Mouse (Mus musculus): ENCODE measurements around the gene Zfp335.
"Not testable (repeated sequence)": the region's sequence is repeated elsewhere in the genome, so short reads cannot be mapped to it uniquely, and the experiment has no call there.

Gene Zfp335

DNA sequence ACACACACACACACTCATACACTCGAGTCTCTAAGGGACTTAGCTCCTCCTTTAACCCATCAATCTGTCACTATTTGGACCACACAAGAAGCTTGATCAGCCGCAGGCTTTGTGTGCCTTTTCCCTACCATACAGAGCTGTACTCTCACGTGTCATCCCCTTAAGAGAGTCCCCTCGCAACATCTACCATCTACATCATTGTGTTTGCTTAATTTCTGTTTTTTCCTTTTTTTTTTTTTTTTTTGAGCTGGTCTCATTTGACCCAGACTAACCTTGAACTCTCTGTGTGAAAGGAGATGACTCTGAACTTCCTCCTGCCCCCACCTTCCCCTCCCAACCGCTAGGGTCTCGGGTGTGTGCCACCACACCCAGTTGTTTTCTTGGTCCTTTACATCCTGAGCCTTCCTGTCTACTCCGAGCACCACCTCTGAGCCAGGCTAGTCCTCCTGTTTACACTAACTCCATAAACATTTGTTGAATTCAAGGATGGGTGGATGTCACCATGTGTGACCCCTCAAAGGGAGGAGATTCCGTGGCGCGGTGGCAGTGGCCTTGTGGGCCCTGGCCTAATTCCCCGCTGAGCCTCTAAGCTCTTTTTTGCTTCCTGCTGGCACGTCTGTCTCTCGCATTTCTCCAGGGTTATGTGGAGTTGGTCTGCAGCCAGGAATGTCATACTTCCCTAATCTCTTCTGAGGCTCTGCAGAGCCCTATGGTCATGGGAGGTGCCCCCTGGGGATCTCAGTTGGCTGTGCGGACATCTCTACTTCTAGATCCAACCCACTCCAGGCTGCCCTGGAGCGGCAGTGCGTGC, 44.6 kb downstream of the Zfp335 start:
- DNase-seq, result peak in 1 of 2 experiments; percentile 44

DNA sequence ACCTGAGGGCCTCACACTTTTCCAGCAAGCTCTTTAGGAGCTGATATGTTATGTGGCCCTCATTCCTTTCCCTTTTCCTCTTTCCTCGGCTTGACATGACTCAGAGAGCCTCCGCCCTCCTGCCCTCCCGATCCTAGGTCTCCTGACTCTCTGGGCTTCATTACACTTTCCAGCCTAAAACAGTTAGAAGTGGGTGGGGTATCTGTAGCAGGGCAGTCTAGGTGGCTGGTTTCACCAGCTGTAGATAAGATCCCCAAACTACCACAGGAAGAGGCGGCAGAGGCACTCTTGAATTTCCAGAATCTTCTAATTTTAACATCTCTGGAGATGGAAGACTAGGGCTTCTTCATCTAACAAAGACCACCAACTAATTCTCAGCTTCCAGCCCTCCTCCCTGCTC, 47.0 kb downstream of the Zfp335 start:
- no peak for DNase-seq

DNA sequence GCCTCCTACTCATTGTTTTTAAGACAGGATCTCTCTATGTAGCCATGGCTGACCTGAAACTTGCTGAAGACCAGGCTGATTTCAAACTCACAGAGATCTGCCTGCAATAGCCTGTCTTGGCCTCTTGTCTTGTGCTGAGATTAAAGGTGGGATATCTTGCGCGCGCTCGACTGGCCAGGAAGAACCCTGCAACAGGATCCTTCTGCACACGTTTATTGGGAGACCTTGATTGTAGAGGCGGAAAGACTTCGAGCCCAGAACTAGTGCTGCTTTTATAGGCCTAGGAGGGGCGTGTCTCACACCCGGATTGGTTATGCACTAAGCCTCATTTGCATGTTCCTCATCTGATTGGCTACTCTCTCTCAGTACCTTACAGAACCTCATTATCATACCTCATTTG, 48.1 kb downstream of the Zfp335 start:
- DNase-seq, result not testable (repeated sequence)

DNA sequence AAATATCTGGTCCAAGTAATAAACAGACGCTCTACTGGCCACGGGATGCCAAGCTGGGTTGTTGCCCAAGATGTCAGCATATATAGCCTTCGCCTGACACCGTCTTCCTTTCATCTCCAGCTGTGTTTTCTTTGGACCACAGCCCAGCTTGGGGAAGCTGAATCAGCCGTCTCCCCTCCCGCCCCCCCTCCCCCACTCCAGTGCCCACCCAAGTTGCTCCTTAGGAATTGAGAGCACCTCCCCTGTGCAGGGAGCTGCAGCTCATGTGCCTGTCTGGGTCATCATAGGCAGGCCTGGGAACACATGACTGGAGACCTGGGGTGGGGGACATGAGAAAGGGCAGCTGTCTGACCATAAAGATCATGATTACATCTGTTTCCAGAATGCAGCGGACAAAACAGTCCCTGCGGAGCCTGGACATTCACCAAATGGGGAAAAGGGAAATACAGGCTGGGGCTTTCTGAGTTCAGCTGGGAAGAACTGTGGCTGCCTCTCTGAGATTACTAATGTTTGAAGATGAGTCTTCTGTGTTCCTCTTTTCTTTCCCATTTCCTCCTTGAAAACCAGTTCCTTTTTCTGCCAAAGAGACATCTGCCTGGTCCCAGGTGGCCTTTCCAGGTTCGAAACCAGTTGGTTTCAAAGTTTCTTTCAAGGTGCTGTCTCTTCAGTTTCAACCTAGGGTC, 49.2 kb downstream of the Zfp335 start:
- DNase-seq, result no peak

DNA sequence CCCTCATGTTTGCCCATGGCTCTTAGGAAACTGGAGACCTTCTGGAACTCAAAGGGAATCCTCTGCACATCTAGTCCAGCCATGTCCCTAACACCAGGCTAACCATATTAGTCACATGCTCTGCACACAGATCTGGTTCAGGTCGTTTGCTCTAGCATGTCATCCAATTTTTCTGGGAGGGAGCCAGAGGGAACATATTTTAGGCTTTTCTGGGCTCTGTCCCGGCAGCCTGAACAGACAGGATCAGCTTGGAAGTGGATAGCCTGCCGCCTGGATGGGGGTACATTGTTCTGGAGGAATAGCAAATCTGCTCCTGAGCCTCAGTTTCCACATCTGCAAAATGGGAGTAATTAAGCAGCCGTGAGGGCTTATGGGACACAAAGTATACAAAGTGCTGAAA, 50.5 kb downstream of the Zfp335 start:
- no peak for DNase-seq

DNA sequence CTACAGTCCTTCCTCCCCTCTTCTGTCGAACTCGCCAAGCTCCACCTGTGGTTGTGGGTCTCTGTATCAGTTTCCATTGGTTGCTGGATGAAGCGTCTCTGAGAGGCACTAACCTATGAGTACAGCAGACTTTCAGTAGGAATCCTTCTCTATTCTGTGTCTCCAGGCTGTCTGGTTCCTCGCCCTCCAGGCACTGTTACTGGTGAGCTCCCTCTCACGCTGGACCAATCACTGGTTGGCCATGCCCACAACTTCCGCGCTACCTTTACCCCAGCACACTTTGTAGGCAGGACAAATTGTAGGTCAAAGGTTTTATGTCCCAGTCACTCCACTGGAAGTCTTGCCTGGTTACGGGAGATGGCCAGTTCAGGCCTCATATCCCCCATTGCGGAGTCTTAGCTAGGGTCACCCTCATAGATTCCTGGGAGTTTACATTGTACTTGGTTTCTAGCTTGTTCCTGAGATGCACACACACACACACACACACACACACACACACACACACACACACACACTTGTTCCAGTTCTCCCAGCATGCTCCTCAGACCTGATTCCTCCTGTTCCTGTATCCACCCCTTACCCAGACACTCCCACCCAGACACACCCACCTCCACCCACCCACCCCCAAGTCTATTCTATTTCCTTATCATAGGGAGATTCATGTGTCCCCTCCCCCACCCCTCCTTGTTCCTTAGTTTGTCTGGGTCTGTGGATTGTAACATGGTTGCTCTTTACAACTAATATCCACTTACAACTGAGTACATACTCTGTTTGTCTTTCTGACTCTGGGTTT, 51.7 kb downstream of the Zfp335 start:
- no peak for DNase-seq

DNA sequence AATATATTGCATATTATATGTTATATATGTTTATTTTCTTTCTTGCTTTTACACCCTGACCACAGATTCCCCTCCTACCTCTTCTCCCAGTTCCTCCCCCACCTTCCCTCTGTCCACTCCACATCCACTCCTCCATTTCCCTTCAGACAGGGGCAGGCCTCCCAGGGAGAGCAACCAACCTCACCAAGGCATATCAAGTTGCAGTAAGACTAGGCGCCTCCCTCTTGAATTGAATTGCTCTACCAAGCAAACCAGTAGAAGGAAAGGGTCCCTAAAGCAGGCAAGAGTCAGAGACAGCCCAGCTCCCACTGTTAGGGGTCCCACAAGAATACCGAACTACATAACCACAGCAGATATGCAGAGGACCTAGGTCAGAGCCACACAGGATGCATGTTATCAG, 52.4 kb downstream of the Zfp335 start:
- no peak for DNase-seq

DNA sequence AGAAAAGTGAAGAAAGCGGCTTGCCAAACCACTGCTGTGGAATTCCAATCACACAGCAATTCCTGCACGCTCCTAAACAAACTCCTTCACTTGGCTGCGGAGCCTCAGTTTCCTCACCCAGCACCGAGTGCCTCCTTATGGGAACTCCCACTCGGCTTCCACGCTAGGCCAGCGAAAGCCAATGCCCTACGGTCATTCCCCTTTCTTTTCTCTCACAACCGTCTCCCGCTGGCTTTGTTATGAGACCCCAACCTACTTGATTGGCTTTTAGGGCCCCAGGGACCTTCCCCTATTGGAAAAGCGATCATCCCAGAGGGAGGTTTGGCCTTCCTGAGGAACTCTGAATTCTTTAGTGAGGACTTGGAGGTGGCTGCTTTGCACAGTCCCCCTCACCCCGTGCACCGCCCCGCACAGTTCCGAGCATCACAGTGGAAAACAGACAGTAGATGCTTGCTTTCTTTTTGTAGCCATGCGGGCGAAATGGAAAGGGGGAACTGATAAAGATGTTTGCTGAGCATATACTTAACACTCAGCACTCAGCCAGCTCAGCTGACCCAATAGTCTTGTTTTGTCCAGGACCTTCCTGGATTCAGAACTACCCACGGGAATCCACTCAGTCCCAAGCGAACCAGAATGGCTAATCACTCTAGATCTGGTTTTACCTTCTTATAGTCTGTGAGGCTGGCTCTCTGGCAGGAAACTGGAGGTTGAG, 53.6 kb downstream of the Zfp335 start:
- DNase-seq, result no peak

DNA sequence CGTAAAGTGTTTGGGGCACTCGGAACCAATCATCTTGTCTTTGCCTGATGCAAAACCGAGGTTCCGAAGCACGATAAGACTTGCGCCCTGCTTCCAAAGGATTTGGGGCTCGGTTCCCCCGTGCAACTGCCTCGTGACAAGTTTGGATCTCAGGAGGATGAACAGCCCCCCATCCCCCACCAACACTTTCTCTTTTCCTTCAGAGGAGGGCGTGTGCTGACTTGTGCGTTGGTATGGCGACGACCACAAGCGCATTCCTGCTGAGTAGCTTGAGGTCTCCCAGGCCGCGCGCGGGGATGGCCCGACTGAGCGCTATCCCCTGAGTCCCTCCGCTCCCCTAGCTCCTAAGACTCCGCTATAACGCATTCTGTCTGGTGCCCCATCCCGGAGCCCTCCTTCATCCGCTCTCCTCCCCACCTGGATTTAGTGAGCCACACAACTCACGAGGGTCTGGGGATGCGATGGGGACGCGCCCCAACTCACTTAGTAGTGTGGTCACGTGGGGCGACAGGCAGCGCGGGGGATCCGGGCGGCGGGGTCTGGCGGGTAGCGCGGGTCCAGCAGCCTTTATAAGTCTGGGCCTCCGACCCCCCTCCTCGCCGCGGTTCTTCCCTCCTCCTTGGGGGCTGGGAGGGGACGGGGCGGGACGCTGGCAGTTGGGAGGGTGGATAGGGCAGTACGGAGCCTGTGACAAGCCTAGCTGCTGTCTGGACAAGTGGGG, 54.3 kb downstream of the Zfp335 start, which contains the start of gene Pltp:
Gene Pltp (minus strand): TSS at position 611 of the 721 bp plus-strand sequence.
- peak; percentile 27 to 40 for DNase-seq

DNA sequence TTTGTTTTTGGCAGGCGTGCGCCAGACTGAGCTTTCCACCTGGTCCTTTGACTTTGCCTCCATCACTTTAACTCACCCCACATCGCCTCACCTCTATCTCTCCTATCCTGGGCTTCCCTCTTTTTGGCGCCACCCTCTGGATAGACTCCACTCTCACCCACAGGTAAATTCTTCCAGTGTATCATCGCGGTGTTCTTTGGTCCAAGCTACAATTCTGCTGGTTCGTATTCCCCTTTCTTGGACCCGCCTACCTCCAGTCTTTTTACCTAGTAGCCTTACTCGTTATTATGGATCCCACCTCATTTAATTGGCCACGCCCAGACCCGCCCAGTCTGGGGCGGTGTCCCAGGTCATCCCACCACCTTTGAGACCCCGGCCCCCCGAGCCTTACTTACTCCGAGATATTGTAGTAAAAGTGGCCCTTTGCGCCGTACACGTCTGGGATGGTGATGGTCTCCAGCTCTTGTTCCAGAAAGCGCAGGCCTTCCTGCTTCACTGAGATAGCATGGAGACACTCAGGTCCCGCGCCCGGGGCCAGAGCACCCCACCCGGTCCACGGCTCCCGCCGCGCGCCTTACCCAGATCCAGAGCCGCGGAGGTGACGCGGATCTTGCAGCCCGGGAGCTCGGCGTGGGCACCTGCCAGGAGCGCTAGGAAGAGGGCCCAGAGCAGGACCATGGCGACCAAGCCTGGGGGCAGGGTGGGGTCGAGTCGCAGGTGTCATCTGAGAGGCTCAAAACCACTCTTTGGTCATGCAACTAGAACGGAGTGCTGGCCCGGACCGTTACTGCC, 55.1 kb downstream of the Zfp335 start:
- peak in 1 of 2 experiments; percentile 31 for DNase-seq

DNA sequence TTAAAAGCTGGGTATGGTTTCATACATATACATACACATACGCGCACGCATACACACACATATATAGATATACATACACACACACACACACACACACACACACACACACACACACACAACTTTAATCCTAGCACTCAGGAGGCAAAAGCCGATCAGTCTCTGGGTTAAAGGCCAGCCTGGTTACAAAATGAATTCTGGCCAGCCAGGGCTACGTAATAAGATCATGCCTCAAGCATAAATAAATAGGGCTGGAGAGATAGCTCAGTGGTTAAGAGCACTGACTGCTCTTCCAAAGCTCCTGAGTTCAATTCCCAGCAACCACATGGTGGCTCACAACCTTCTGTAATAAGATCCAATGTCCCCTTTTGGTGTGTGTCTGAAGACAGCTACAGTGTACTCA, 56.0 kb downstream of the Zfp335 start:
- not testable (repeated sequence) for DNase-seq

DNA sequence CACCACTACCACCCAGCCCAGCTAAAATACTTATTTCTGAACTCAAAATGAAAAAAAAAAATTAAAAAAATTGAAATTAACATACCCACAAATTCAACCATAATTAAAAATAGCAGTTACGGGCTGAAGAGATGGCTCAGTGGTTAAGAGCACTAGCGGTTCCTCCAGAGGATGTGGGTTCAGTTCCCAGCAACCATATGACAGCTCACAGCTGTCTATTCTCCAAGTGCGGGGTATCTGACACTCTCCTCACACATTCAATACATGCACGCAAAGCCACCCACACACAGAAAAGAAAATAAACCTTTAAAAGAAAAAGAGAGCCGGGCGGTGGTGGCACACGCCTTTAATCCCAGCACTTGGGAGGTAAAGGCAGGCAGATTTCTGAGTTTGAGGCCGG, 61.5 kb downstream of the Zfp335 start:
- no peak for DNase-seq

DNA sequence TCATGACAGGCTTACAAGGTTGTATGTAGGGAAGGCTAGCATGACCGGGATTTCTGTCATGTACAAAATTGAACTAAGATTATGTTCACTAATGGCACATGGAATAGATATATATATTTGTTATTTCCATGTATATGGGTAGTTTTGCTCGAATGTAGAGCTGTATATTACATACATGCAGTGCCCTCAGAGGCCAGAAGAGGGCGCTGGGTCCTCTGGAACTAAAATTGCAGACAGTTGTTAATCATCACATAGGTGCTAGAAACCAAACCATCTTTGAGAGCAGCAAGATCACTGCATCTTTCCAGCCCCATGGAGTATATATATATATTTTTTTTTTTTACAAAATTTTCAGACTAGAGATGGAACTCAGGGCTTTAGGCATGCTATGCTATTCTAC, 65.8 kb downstream of the Zfp335 start:
- no peak for DNase-seq

All from spleen, adult 18-20 months (tissue).